Mouse (Mus musculus) testis, adult 2 months (tissue): ENCODE data around the gene Dgki. TPM values are rescaled to one million over a fixed set of nuclear protein-coding genes. Genes with fewer than 3 reads are reported as not detected.

Experiments
- H3K27ac ChIP-seq: fragments of 200-500 bp; 2 replicates; pipeline ENCODE4 v1.5.1; 2012; ENCODE audit warnings: low read depth, low read length; ENCODE audit not compliant: control insufficient read depth, insufficient read depth
- H3K27me3 ChIP-seq: fragments of 200-500 bp; 2 replicates; pipeline ENCODE4 v1.6.1; 2012; ENCODE audit warnings: mild to moderate bottlenecking, low read length, moderate library complexity; ENCODE audit not compliant: control insufficient read depth, insufficient read depth
- H3K36me3 ChIP-seq: fragments of 200-500 bp; 2 replicates; pipeline ENCODE4 v1.6.1; 2012; ENCODE audit warnings: mild to moderate bottlenecking, low read length; ENCODE audit not compliant: control insufficient read depth, insufficient read depth
- H3K4me1 ChIP-seq: fragments of 200-500 bp; 2 replicates; pipeline ENCODE4 v1.6.1; 2012; ENCODE audit warnings: low read length; ENCODE audit not compliant: control insufficient read depth, insufficient read depth
- H3K4me3 ChIP-seq: fragments of 200-500 bp; 2 replicates; pipeline ENCODE4 v1.5.1; 2012; ENCODE audit warnings: low read depth, mild to moderate bottlenecking, low read length, moderate library complexity, mixed read lengths; ENCODE audit not compliant: control insufficient read depth
- CTCF ChIP-seq: fragments of 200-500 bp; IDR thresholded peaks from 2 replicates; pipeline ENCODE4 v1.5.1; 2012; ENCODE audit warnings: low read depth, mild to moderate bottlenecking, inconsistent platforms, low read length, moderate library complexity; ENCODE audit not compliant: control insufficient read depth, insufficient read depth, insufficient replicate concordance
- POLR2A ChIP-seq: fragments of 200-500 bp; IDR thresholded peaks from 2 replicates; pipeline ENCODE4 v1.6.1; 2012; ENCODE audit warnings: low read depth, mild to moderate bottlenecking, inconsistent platforms, low read length, moderate library complexity; ENCODE audit not compliant: control insufficient read depth
- polyA plus RNA-seq: library from polyadenylated mRNA; depleted of rRNA; stranded (reverse); fragments of >200 nt; gene quantifications from 2 replicates; pipeline ENCODE4 v1.2.3, GENCODE M21; 2012

Gene Dgki
- polyA plus RNA-seq, 1 experiment = 0.10 TPM

DNA sequence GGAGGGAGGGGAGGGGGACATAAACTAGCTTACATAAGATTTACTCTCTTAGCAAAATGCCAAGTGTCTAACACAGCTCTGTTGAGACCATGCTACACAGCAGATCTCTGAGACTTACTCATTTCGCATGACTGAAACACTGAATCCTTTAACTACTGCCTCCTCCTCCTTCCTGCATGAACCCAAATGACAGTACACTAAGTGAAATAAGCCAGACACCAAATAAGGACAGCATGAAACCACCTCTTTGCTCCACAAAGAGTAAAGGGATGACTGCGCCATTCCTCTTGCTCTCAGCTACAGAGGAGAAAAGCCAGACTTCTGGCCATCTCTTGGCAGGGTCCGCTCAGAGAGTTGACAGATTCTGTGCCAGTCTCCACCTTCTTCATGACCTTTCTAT lies 217.0 kb downstream of the Dgki start:
- no peak for TF ChIP-seq POLR2A
- TF ChIP-seq CTCF = no peak
- Histone ChIP-seq H3K27me3 (no peaks in the 10 kb centered on the region), H3K4me1 (no peaks in the 10 kb centered on the region), H3K27ac (no peak overlapping the region), H3K4me3 (no peak overlapping the region), H3K36me3 (no peaks in the 10 kb centered on the region)

DNA sequence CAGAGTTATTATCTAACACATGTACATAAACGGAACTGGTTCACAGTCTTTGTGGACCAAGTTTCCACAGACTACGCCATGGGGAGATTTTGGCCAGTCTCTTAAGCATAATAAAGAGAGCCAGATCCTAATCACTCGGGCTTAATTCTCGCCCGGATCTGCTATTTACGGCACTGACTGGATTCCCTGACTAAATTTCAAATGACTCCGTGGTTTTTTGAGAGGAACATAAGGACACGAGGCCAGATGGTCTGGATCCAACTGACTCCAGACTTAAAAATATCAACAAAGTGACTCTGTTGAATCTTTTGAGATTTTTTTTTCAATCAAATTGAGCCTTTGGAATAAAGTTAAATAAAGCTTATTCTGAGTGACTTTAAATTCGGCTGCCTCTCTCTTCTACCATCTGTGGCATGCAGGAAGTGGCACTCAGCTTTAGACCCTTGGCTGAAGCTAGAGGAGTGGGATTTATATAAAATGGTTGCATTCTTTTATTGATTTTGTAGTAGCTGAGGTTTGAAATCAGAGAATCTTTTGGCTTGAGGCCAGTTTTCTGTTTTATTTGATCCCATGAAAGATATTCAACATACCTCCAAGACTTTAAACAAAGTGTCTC lies 227.5 kb downstream of the Dgki start:
- Histone ChIP-seq H3K36me3 (no peaks in the 10 kb centered on the region), H3K27me3 (no peaks in the 10 kb centered on the region), H3K4me1 (no peaks in the 10 kb centered on the region), H3K4me3 (no peak overlapping the region), H3K27ac (no peak overlapping the region)
- no peak for TF ChIP-seq POLR2A
- no peak for TF ChIP-seq CTCF

DNA sequence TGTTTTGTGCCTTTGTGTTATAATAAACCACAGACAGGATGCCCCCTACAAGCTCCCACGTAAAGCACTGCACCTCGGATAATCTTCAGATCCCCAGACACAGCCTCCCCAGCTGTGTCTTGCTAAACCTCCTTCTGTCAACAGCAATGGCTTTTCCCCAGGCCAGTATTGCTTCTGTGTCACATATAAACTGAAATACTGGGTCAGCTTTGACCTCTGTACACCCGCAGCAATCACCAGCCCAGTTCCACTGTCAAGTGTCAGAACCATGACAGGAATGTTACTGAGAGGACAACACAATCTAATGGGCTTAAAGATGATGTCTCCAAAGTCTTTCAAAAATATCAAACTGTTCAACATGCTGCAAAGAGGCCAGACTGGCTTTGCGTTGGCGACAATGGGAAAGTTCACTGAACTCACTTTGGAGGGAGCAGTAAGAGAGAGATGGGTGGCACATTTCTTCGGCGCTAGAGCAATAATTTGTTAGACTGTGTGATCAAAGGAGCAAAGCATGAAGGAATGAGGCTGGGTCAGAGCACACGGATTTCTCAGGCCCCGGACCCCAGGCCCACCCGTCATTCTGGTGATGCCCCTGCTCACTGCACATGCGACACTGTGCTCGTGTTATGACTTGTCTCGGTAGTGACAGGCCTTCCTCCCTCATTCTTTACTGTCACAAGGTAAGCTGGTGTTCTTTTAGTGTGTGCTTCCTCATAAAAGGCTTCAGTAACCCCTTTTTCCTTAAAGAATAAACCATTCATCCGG lies 230.0 kb downstream of the Dgki start:
- no peak overlapping the region for H3K27ac ChIP-seq

DNA sequence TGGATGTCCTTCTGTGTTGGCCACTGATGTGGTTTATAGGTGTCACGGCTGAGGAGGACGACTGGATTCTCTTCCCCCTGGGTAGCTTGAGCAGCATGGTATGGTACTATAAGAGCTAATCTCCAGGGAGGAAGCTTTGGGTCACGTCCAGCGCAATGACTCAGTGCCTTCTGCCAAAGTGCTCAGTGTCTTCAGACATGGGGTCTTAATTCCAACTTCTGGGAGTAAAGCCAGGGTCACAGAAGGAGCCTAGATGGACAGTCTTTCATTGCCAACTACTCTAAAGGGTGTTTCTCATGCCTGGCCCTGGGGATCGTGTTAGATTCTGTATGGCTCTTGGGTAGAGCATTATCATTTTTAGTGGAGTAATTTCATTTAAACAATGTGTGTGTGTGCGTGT lies 231.2 kb downstream of the Dgki start:
- Histone ChIP-seq H3K27ac (no peak overlapping the region), H3K27me3 (no peaks in the 10 kb centered on the region), H3K36me3 (no peaks in the 10 kb centered on the region), H3K4me1 (no peaks in the 10 kb centered on the region; the same call in 1 of the 2 replicates), H3K4me3 (no peak overlapping the region)
- TF ChIP-seq CTCF (no peak), POLR2A (no peak)

More for the DNA sequence above, 230.0 kb downstream of the Dgki start:
- TF ChIP-seq POLR2A (no peak), CTCF (no peak)
- Histone ChIP-seq H3K4me3 (no peak overlapping the region), H3K27me3 (no peaks in the 10 kb centered on the region), H3K36me3 (no peaks in the 10 kb centered on the region), H3K4me1 (no peaks in the 10 kb centered on the region)

DNA sequence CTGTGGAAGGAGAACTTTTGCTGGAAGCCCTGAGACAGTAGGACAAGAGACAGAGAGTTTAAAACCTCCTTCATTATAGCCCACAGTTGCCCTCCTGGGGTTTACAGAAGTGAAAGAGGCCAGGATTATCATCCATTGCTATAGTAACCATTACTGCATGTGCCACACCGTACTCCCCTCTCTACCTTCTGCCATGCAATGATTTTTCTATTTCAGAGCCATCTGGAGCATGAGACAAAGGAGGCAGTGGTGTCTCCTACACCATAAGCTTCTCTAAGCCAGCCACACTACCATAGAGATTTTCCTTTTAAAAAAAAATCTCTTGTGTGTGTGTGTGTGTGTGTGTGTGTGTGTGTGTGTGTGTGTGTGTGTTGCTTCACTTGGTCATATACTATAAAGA lies 232.6 kb downstream of the Dgki start:
- Histone ChIP-seq H3K4me3 (no peak overlapping the region), H3K27me3 (no peaks in the 10 kb centered on the region), H3K36me3 (no peaks in the 10 kb centered on the region), H3K4me1 (no peaks in the 10 kb centered on the region; the same call in 1 of the 2 replicates), H3K27ac (no peak overlapping the region)
- TF ChIP-seq CTCF (no peak), POLR2A (no peak)

DNA sequence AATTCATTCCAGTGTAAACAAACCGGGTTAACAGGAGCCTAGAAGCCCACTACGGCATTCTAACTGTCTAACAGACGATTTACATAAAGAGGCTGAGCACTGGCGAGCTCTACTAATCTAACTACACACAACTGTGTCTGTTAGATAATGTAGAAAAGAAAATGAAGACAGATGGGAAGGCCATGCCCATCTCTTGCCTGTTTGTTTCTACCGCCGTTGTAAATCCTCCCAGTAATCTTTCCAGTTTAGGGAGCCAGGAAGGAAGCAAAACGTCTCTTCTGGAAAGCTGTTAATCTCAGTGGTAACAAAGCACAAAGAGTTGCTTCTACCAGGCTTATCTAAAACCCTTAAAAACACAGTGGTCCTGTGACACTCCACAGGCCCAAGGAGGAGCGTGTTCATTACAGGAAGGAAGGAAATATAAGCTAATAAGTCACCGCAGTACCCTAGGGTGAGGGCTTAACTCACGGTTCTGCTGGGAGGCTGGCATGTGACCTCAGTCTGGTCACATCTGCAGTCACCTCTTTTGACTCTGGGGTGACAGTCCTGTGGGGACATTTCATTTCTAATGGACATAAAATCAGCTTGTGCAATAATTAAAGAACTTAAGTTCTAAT lies 235.7 kb downstream of the Dgki start:
- Histone ChIP-seq H3K36me3 (no peaks in the 10 kb centered on the region), H3K27me3 (no peaks in the 10 kb centered on the region), H3K4me3 (no peak overlapping the region), H3K4me1 (no peaks in the 10 kb centered on the region; the same call in 1 of the 2 replicates), H3K27ac (no peak overlapping the region)
- no peak for TF ChIP-seq CTCF
- no peak for TF ChIP-seq POLR2A

DNA sequence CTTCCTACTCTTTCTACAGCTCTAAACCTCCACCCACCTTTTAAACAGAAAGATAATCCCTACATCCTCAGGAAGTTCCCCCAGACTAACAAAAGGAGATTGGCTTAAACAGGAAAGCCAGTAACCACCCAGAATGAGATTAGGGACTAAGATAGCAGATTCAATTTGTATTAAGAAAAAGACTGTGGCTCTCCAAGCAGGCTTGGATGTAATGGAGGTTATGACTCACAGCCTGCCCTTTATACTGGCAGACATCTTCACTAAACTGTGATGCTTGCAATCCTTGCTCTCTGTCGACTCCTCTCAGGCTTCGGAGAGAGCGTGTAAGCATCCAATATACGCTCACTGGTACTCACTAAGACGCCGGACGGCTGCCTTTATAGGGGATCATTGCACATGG lies 236.7 kb downstream of the Dgki start:
- TF ChIP-seq POLR2A (no peak), CTCF (no peak)
- Histone ChIP-seq H3K27me3 (no peaks in the 10 kb centered on the region), H3K36me3 (no peaks in the 10 kb centered on the region), H3K4me1 (no peaks in the 10 kb centered on the region; the same call in 1 of the 2 replicates), H3K27ac (no peak overlapping the region), H3K4me3 (no peak overlapping the region)
